Mouse (Mus musculus) cortical plate, adult 2 months (tissue): ENCODE results near the gene Siva1.

Source experiments
- CTCF ChIP-seq: fragments of 200-500 bp; IDR thresholded peaks from 2 replicates; pipeline ENCODE4 v1.5.1; 2011; ENCODE audit warnings: mild to moderate bottlenecking, control low read depth, low read length; ENCODE audit not compliant: insufficient read depth; ENCODE audit errors: extremely low read depth
- POLR2A ChIP-seq: fragments of 200-500 bp; IDR thresholded peaks from 2 replicates; pipeline ENCODE4 v1.6.1; 2011; ENCODE audit warnings: mild to moderate bottlenecking, low read length, control low read depth; ENCODE audit not compliant: insufficient read depth; ENCODE audit errors: extremely low read depth

DNA sequence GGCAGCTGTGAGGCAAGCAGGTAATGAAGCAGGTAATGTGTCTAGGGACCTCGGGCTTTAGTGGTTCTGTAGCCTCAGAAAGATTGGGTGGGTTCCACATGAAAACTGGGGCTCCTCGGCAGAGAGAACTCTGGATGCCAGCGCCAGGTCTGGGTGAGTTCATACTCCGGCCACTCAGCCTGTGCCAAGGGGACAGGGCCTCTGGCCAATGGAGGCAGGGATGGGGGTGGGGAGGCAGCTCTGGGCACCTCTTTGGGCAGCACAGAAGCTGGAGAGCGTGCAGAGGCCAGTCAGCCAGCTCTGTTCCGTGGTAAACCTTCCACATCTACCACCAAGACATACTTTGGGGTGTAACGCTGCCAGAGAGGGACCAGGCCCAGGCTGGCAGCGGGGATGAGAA, 46.9 kb upstream of the Siva1 start:
- TF ChIP-seq CTCF (no peak), POLR2A (no peak)
